Mouse (Mus musculus): ENCODE results near the gene Snx7.

Snx7 gene

DNA sequence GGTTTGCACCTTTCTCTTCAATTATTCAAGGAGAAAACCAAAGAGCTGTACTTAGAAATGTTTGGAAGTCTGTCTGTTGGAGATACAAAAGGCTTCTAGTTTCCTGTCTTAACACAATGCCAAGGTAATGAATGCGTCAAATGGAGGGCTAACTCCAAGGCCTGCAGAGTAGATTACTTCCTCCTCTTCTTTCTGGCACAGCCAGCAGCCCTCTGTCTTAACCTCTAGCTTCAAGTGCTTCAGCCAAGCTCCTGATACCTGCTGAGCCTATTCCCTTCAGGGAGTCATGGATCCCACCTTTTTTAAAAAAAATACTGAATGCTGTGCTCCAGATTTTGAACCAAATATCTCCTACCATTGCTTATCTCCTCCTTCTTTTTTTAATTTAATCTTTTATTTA lies 51.1 kb downstream of the Snx7 start:
- no peak for DNase-seq (ENCODE audit: low spot score in 2 of 2)

DNA sequence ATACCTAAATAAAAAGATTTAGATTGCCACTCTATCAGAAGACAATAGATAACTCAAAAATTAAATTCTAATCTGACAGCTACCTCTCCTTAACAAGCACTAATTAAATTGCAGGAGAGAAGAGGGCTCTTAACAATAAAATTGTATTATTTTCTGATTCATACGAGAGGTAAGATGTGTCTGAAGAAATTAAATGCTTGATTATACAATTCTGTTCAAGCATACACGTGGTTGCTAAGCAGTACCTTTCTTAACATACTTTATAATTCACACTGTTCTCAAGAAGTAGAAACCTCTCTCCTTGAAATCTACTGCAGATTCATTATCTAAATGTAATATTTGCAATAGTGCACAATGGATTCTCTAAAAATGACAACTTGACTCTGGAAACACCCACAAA lies 54.5 kb downstream of the Snx7 start:
- no peak for DNase-seq (ENCODE audit: low spot score in 2 of 2)

DNA sequence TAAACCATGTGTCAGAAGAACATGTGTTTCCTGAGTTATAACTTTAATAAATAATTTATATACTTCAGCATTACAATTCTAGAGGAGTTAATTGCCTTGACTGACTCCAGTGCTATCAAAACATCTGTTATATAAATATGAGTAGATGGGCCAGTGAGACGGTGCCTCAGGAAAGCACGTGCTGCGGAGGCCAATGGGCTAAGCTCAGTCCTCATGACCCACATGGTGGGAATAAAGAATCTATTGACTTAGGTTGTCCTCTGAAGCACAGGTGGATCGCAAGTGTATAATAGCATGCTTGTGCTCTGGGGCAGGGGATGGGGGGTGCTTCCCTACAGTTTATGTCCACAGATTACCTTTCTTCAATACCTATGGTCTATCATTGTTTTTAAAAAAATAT lies 56.6 kb downstream of the Snx7 start:
- DNase-seq (ENCODE audit: low spot score in 2 of 2): no peak

DNA sequence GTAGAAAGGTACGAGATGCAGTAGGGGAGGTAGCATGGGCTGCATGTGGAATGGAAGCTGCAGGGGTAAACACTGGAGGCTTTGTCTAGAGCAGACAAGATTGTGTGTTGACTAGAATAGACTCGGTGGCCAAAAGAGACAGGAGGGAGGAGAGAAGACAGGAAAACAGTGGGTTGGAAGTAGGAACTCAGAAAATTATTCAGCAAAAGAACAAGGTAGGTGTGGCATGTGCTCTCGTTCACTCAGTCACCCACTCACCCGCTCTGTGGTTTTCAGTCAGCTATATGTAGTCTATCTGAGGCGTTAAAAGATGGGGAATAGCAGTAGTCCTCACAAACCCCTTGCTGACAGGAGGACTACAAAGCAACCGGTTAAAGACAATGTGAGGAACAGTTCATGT lies 63.0 kb downstream of the Snx7 start:
- no peak for DNase-seq (ENCODE audit: low spot score in 2 of 2)

DNA sequence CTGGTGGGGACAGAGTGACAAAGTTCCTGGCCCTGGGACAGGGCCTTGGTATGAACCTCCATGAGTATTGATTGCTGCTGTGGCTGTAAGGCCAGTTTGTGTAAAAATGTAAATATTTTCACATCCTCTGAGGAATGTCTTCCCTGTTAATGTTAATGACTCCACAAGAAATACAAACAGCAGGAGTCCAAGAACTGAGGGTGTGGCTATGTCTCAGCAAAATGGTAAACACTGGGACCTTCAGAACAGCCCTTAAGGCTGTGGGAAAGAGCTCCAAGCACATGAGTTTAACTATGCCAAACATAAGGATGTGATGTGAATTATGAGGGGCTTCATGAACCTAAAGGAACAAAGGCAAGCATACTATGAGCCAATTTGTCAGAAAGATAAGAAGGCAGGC lies 74.2 kb downstream of the Snx7 start:
- DNase-seq (ENCODE audit: low spot score in 2 of 2): no peak

DNA sequence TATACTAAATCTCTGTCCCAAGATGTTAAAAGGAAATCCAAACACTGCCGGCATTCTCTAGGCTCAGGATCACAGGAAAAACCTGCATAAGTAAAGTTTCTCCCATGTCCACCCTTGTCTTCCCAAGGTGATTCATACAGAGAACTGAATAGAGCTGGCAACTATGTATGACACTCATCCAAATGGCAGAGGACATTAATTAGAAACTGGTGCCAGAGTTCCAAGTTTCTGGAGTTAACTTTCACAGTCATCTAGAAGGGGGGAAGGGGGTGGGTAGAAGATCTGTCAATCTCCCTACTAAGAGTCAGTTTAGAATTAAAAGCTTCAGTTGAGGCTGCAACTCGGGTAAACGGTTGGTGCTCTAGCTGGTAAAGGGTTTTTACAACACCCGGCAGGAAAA lies 76.8 kb downstream of the Snx7 start:
- no peak for DNase-seq (ENCODE audit: low spot score in 2 of 2)

DNA sequence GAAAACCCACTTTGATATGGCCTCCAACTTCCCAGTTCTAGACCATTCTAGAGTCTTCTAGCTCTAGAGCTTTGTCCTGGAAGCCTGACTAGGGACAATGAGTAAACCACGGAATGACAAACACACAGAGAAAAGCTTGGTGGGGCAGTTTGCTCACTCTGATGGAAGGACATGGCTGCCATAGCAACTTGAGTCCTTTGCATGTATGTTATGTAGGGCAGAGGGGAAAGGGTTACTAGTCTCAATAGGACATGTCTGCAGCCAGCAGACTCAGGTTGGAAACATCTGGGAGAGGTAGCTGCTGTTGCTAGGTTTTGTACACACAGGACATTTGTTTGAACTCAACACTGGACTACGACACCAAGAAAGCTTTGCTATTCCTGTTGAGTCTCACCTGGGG lies 77.5 kb downstream of the Snx7 start:
- DNase-seq (ENCODE audit: low spot score in 2 of 2): no peak

DNA sequence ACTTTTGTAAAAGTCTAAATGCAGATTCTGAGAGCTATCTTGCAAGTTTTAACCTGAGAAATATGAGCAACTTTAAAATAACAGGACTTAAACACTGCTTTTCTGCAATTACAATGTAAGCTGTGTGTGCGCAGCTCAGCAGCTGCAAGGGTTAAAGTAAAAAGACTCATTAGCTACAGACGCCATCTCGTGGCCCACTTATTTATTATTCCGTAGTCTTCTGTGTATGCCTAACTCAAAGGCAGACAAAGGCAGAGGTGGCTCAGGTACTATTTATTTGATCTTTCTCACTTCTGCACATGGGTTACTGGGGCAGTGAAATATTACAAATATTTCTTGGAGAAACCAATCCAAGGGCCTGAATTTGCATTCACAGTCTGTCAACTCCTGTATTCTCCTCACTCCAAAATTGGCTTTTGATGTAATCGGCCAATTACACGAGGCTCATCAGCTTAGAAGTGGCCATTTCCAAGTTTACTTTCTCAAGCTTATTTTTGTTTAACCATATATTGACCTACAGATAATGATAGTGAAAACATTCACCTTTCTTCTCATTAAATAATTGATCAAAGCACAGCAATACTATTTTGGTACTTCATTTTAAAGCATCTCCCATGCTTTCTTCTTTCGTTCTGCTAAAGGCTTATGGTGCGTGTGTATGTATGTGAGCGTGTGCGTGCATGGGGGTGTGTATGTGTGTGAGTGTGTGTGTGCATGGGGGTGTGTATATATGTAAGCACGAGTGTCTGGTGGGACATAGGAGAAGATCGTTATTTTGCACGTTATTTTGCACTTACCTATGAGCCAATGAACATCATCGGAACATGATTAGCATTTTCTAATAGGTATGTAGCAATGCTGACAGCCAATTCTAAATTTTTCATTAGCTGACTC lies 79.7 kb downstream of the Snx7 start:
- peak; percentile 22 to 67 for DNase-seq (ENCODE audit: low spot score in 2 of 2)

DNA sequence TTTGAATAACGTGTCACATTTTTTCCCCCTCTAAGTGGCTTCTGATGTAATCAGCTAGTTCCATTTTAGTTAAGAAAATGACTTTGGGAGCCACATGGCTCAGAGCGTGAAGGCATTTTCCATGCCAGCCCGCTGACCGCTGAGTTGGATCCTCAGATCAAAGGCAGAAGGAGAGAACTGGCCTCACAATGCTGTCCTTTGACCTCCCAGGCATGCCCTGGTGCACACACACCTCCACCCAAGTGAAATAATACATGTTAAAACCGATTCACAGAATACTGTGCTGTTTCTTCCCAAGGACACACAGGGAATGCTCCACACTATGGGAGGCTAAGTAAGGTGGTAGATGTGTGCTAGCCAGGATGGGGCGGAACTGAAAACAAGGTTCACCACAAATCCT lies 81.5 kb downstream of the Snx7 start:
- no peak for DNase-seq (ENCODE audit: low spot score in 2 of 2)

DNA sequence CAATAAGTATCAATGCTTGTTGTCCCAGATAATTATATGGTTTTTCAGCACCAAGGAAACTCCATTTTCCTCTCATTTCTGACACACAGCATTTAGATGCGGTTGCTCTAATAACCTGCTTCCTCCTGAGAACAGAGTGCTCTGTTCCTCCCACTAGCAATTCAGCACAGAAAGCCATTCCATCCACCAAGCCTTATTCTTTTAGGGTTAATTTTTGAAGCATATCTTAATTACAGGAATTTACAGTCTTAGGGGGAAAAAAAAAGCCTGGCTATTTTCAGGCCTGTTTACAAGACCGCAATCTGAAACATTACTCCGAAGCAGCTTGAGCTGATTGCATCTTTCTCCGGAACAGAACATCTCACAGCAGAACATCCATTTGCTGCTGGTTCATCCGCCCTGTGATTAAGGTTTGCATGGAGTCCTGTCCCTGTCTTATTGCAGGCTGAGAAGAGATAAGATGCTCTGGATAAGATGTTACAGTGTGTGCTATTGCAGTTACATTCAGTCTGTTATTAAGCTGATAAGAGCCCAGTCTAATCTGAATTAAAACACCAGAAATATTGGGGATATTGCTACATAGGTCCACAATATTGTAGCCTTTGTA lies 116.5 kb downstream of the Snx7 start:
- DNase-seq (ENCODE audit: low spot score in 2 of 2): peak in 1 of 2 experiments; percentile 33

DNA sequence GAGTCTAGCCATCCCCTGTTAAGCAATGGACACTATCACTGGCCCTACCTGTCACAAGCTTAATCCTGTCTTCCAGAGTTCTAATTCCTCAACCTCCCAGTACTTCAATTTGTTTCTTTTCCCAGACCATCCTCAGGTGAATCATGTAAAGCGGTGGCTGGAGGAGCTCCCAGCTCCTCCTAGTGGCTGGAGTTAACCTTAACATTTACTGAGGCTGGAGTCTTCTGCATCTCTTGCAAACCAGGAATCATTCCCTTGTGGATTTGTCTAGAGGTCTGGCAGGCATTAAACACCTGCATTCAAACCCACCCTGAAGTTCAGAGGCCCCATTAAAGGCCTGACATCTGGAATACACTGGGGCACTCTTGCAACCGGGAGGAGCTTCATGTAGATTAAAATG lies 117.1 kb downstream of the Snx7 start:
- DNase-seq (ENCODE audit: low spot score in 2 of 2): peak in 1 of 2 experiments; percentile 14

DNA sequence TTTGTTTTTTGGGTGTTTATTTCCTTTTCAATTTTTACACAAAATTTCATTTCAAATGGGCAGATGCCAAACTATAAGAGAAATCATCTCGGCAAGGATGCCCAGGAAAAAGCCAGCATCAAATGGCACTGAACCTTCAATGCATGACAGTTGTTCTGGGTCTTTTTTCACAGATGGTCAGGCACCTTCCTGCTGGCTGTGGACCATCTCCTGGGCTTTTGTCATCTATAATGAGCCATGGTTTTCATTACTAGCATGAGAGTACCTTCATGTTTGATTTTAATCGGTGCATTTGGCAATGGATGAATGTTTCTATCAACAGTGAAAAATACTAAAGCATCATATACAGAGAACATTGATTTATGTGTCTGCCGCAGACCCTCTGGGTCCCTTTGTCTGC lies 119.5 kb downstream of the Snx7 start:
- no peak for DNase-seq (ENCODE audit: low spot score in 2 of 2)

DNA sequence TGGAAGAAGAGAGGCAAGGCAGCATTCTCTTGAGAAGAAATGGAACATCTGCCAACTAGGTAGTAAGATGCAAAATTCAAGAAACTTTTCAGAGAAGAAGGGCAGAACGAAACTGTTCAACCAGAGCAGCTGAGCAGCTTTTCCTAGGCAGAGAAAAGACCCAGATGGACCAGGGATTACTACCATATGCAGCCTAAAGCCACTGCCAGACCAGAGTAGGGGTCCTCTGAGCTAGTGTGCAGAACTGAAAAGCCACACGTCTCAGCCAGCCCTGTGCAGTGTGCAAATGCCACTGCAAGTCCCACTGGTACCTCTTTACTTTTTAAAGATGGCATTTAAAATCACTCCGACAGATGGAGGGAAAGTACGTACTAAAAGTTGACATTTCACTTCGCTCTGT lies 129.0 kb downstream of the Snx7 start:
- DNase-seq (ENCODE audit: low spot score in 2 of 2): no peak

DNA sequence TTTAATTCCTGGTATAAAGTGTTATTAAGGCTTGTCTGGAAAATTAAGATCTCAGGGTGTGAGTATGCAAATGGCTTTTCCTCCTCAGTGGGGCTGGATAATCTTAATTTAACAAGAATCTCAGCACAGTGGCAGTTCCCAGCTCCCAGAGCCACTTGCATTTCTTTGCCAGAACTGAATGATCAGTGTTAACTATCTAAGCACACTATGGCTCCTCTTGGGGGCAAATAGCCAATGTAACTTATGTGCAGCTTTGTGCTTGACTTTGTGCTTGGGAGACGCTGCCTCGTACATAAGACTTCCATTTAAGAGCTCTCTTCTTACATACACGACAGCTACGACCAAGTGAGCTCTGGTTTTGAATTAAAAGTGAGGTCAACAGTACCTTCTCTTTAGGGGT lies 136.1 kb downstream of the Snx7 start:
- no peak for DNase-seq (ENCODE audit: low spot score in 2 of 2)

Data from left cerebral cortex, adult 9 months (tissue).